Mouse (Mus musculus): ENCODE results near the gene Cdh13. TPM values are rescaled to one million over a fixed set of nuclear protein-coding genes. Genes with fewer than 3 reads are reported as not detected.
A peak's percentile ranks its signal among the peaks of the same experiment; 100 is the strongest.

The Cdh13 gene
- polyA plus RNA-seq, 1 experiment from 2014 or later: 18.2 TPM

- H3K9ac ChIP-seq (ENCODE audit: low read length): no peak overlapping the region
- no peaks in the 10 kb centered on the region for H3K36me3 ChIP-seq (ENCODE audit: control insufficient read depth, insufficient read depth, low read length)
- ATAC-seq (replicated peaks; ENCODE audit: low FRiP score, low TSS enrichment, low read depth) (no peak), DNase-seq (ENCODE audit: low spot score) (no peak)
- H3K27ac ChIP-seq (ENCODE audit: low read depth): no peak overlapping the region
- 26% methylated on average over 3 of the region's 3 CpGs for WGBS
- no peak overlapping the region for H3K4me3 ChIP-seq (ENCODE audit: low read depth, low read length)
- no peaks in the 10 kb centered on the region for H3K27me3 ChIP-seq (replicated peaks; ENCODE audit: control insufficient read depth, insufficient read depth, low read length)
- no peak overlapping the region for H3K4me2 ChIP-seq (ENCODE audit: low read length)
- H3K4me1 ChIP-seq (replicated peaks; ENCODE audit: control insufficient read depth, insufficient read depth, low read length): no peaks in the 10 kb centered on the region
- no peaks in the 10 kb centered on the region for H3K9me3 ChIP-seq (ENCODE audit: control insufficient read depth, low read length)
Measured at GRCm38 (mm10) chr8:119311412-119311811, 1027.9 kb downstream of the Cdh13 start.

GRCm38 (mm10) chr8:119323215-119323614 lies 1039.7 kb downstream of the Cdh13 start:
- Histone ChIP-seq H3K4me2 (ENCODE audit: low read length) (no peak overlapping the region), H3K4me3 (ENCODE audit: low read depth, low read length) (no peak overlapping the region), H3K36me3 (ENCODE audit: control insufficient read depth, insufficient read depth, low read length) (no peaks in the 10 kb centered on the region), H3K4me1 (replicated peaks; ENCODE audit: control insufficient read depth, insufficient read depth, low read length) (no peaks in the 10 kb centered on the region), H3K9me3 (ENCODE audit: control insufficient read depth, low read length) (no peaks in the 10 kb centered on the region), H3K27ac (ENCODE audit: low read depth) (no peak overlapping the region), H3K27me3 (replicated peaks; ENCODE audit: control insufficient read depth, insufficient read depth, low read length) (no peaks in the 10 kb centered on the region), H3K9ac (ENCODE audit: low read length) (no peak overlapping the region)
- no peak for ATAC-seq (replicated peaks; ENCODE audit: low FRiP score, low TSS enrichment, low read depth)
- WGBS: 63% methylated on average over 6 of the region's 6 CpGs
- no peak for DNase-seq (ENCODE audit: low spot score)

- Histone ChIP-seq H3K9me3 (ENCODE audit: control insufficient read depth, low read length) (peaks cover 5% of the 10 kb centered on the region), H3K4me2 (ENCODE audit: low read length) (no peak overlapping the region), H3K9ac (ENCODE audit: low read length) (no peak overlapping the region), H3K27me3 (replicated peaks; ENCODE audit: control insufficient read depth, insufficient read depth, low read length) (no peaks in the 10 kb centered on the region), H3K4me1 (replicated peaks; ENCODE audit: control insufficient read depth, insufficient read depth, low read length) (no peaks in the 10 kb centered on the region), H3K4me3 (ENCODE audit: low read depth, low read length) (no peak overlapping the region), H3K36me3 (ENCODE audit: control insufficient read depth, insufficient read depth, low read length) (no peaks in the 10 kb centered on the region), H3K27ac (ENCODE audit: low read depth) (no peak overlapping the region)
- DNase-seq (ENCODE audit: low spot score): no peak
- 71% methylated on average over 4 of the region's 4 CpGs for WGBS
- ATAC-seq (replicated peaks; ENCODE audit: low FRiP score, low TSS enrichment, low read depth): no peak
Measured at GRCm38 (mm10) chr8:119339546-119339945, 1056.0 kb downstream of the Cdh13 start.

- Histone ChIP-seq H3K9ac (ENCODE audit: low read length) (no peak overlapping the region), H3K36me3 (ENCODE audit: control insufficient read depth, insufficient read depth, low read length) (peaks cover 24% of the 10 kb centered on the region), H3K9me3 (ENCODE audit: control insufficient read depth, low read length) (peaks cover 5% of the 10 kb centered on the region), H3K27ac (ENCODE audit: low read depth) (no peak overlapping the region), H3K4me2 (ENCODE audit: low read length) (peak overlapping the region; percentile 79), H3K27me3 (replicated peaks; ENCODE audit: control insufficient read depth, insufficient read depth, low read length) (no peaks in the 10 kb centered on the region), H3K4me1 (replicated peaks; ENCODE audit: control insufficient read depth, insufficient read depth, low read length) (peaks cover 4% of the 10 kb centered on the region; the same call in 1 of the 2 replicates), H3K4me3 (ENCODE audit: low read depth, low read length) (peak overlapping the region; percentile 100; the same call in 1 of the 2 replicates)
- WGBS: 83% methylated on average over 3 of the region's 3 CpGs
- ATAC-seq (replicated peaks; ENCODE audit: low FRiP score, low TSS enrichment, low read depth) (peak; percentile 12; the same call in 1 of the 2 replicates), DNase-seq (ENCODE audit: low spot score) (no peak)
Measured at GRCm38 (mm10) chr8:119343606-119344005, 1060.1 kb downstream of the Cdh13 start.

- Histone ChIP-seq H3K27ac (ENCODE audit: low read depth) (0 out of 2 replicates have a peak within 1 kb of the TSS, but pooled peaks have one; percentile 1), H3K4me3 (ENCODE audit: low read depth, low read length) (peak within 1 kb of the TSS; percentile 100), H3K9ac (ENCODE audit: low read length) (peak within 1 kb of the TSS; percentile 87), H3K4me1 (replicated peaks; ENCODE audit: control insufficient read depth, insufficient read depth, low read length) (peaks cover 4% of the 10 kb centered on the region; the same call in 1 of the 2 replicates), H3K4me2 (ENCODE audit: low read length) (peak within 1 kb of the TSS; percentile 79), H3K9me3 (ENCODE audit: control insufficient read depth, low read length) (peaks cover 5% of the 10 kb centered on the region), H3K36me3 (ENCODE audit: control insufficient read depth, insufficient read depth, low read length) (peaks cover 31% of the 10 kb centered on the region), H3K27me3 (replicated peaks; ENCODE audit: control insufficient read depth, insufficient read depth, low read length) (no peaks in the 10 kb centered on the region)
- WGBS: 3% methylated on average over 52 of the region's 52 CpGs
- DNase-seq (ENCODE audit: low spot score): peak; percentile 99
- peak; percentile 98 for ATAC-seq (replicated peaks; ENCODE audit: low FRiP score, low TSS enrichment, low read depth)
Measured at GRCm38 (mm10) chr8:119344190-119344856, 1060.8 kb downstream of the Cdh13 start, which contains the start of gene Hsbp1. TSS of gene Hsbp1 (plus strand) at chr8:119344488.

- peaks cover 4% of the 10 kb centered on the region; the same call in 1 of the 2 replicates for H3K4me1 ChIP-seq (replicated peaks; ENCODE audit: control insufficient read depth, insufficient read depth, low read length)
- DNase-seq (ENCODE audit: low spot score): no peak
- peak overlapping the region; percentile 87 for H3K9ac ChIP-seq (ENCODE audit: low read length)
- peak overlapping the region; percentile 100 for H3K4me3 ChIP-seq (ENCODE audit: low read depth, low read length)
- no peak overlapping the region for H3K27ac ChIP-seq (ENCODE audit: low read depth)
- ATAC-seq (replicated peaks; ENCODE audit: low FRiP score, low TSS enrichment, low read depth): no peak
- peaks cover 36% of the 10 kb centered on the region for H3K36me3 ChIP-seq (ENCODE audit: control insufficient read depth, insufficient read depth, low read length)
- WGBS: 54% methylated on average over 22 of the region's 22 CpGs
- no peaks in the 10 kb centered on the region for H3K27me3 ChIP-seq (replicated peaks; ENCODE audit: control insufficient read depth, insufficient read depth, low read length)
- H3K4me2 ChIP-seq (ENCODE audit: low read length): peak overlapping the region; percentile 79
- H3K9me3 ChIP-seq (ENCODE audit: control insufficient read depth, low read length): peaks cover 5% of the 10 kb centered on the region
Measured at GRCm38 (mm10) chr8:119345029-119345682, 1061.6 kb downstream of the Cdh13 start.

GRCm38 (mm10) chr8:119345683-119346075 lies 1062.1 kb downstream of the Cdh13 start:
- no peak for ATAC-seq (replicated peaks; ENCODE audit: low FRiP score, low TSS enrichment, low read depth)
- no peak overlapping the region for H3K4me3 ChIP-seq (ENCODE audit: low read depth, low read length)

GRCm38 (mm10) chr8:119351647-119352046 lies 1068.1 kb downstream of the Cdh13 start:
- no peak overlapping the region for H3K27ac ChIP-seq (ENCODE audit: low read depth)
- DNase-seq (ENCODE audit: low spot score): no peak
- 92% methylated on average over 19 of the region's 19 CpGs for WGBS

More at GRCm38 (mm10) chr8:119345683-119346075, 1062.1 kb downstream of the Cdh13 start:
- no peak for DNase-seq (ENCODE audit: low spot score)
- H3K27me3 ChIP-seq (replicated peaks; ENCODE audit: control insufficient read depth, insufficient read depth, low read length): no peaks in the 10 kb centered on the region
- no peak overlapping the region for H3K9ac ChIP-seq (ENCODE audit: low read length)
- H3K9me3 ChIP-seq (ENCODE audit: control insufficient read depth, low read length): peaks cover 5% of the 10 kb centered on the region
- peaks cover 4% of the 10 kb centered on the region; the same call in 1 of the 2 replicates for H3K4me1 ChIP-seq (replicated peaks; ENCODE audit: control insufficient read depth, insufficient read depth, low read length)
- no peak overlapping the region for H3K27ac ChIP-seq (ENCODE audit: low read depth)
- peak overlapping the region; percentile 79 for H3K4me2 ChIP-seq (ENCODE audit: low read length)
- 80% methylated on average over 15 of the region's 15 CpGs for WGBS
- H3K36me3 ChIP-seq (ENCODE audit: control insufficient read depth, insufficient read depth, low read length): peaks cover 36% of the 10 kb centered on the region

More at GRCm38 (mm10) chr8:119351647-119352046, 1068.1 kb downstream of the Cdh13 start:
- Histone ChIP-seq H3K9me3 (ENCODE audit: control insufficient read depth, low read length) (no peaks in the 10 kb centered on the region), H3K4me2 (ENCODE audit: low read length) (no peak overlapping the region), H3K9ac (ENCODE audit: low read length) (no peak overlapping the region), H3K36me3 (ENCODE audit: control insufficient read depth, insufficient read depth, low read length) (peaks cover 36% of the 10 kb centered on the region), H3K27me3 (replicated peaks; ENCODE audit: control insufficient read depth, insufficient read depth, low read length) (no peaks in the 10 kb centered on the region), H3K4me1 (replicated peaks; ENCODE audit: control insufficient read depth, insufficient read depth, low read length) (no peaks in the 10 kb centered on the region), H3K4me3 (ENCODE audit: low read depth, low read length) (no peak overlapping the region)
- no peak for ATAC-seq (replicated peaks; ENCODE audit: low FRiP score, low TSS enrichment, low read depth)

All from intestine, embryonic 14.5 days (tissue).